8 mouse cellular contexts compared by ENCODE assay signal in the genomic region with DNA sequence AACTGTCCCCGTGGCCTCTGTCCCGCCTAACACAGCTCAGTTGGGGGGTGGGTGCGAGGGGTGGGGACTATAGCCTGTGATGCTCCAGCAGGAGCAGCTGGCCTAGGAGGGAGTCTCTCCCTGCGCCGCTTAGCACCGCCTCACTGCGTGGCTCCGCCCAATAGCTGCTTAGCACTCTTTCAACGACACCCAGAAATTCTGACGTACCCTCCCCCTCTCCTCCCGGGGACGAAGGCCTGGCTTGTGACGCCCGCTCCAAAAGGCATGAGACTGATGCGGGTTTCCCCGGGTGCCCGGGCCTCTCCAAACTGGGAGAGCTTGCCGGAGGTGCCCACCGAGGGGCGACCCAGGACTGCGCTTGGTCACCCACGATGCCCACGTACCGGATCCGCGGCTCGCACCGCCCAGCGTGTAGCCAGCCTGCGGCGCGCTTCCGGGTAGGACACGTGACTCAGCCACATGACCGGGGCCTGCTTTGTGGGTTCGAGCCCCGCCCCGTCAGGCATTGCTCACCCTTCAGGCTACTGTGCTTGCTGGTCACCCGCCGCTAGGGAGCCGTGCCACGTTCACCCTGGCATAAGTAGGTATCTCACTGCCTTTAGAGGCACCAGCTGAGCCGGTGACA. TPM values are rescaled to one million over a fixed set of nuclear protein-coding genes. Genes with fewer than 3 reads are reported as not detected.
A peak's percentile ranks its signal among the peaks of the same experiment; 100 is the strongest.
DNase-seq lines count a peak whose midpoint lies in the region; ATAC-seq and TF ChIP-seq lines count a peak whose summit lies in the region.

A gene (minus strand): TSS at position 448 of the 625 bp plus-strand sequence.

- peak; percentile 91 for ATAC-seq in embryonic facial prominence, embryonic 13.5 days (ENCODE audit: insufficient number of reproducible peaks, insufficient read depth, low FRiP score, low TSS enrichment, low read depth)
- ATAC-seq in limb, embryonic 13.5 days (ENCODE audit: low FRiP score, low read depth) = peak; percentile 97
- peak; percentile 98 for ATAC-seq in midbrain, embryonic 16.5 days

- peak within 1 kb of the TSS; percentile 64 for H3K4me3 ChIP-seq in embryonic facial prominence, embryonic 13.5 days
- peak within 1 kb of the TSS; percentile 47 for H3K4me3 ChIP-seq in heart, adult 2 months
- peak within 1 kb of the TSS; percentile 63 for H3K4me3 ChIP-seq in limb, embryonic 13.5 days
- peak within 1 kb of the TSS; percentile 63 for H3K4me3 ChIP-seq in midbrain, embryonic 16.5 days (ENCODE audit: low read depth, low read length)

- under 1% methylated on average over 43 of the region's 43 CpGs for WGBS in embryonic facial prominence, embryonic 13.5 days
- 2% methylated on average over 43 of the region's 43 CpGs for WGBS in heart, adult 2 months
- WGBS in limb, embryonic 13.5 days = under 1% methylated on average over 43 of the region's 43 CpGs
- WGBS in midbrain, embryonic 16.5 days = under 1% methylated on average over 41 of the region's 43 CpGs

- 0 out of 2 replicates have a peak, but pooled peaks have one; percentile 32 for TF ChIP-seq EP300 in heart, adult 2 months (IDR thresholded peaks at IDR 0.05; ENCODE audit: insufficient read depth, low read depth, low read length)

- TF ChIP-seq CTCF in heart, adult 2 months (IDR thresholded peaks at IDR 0.05) = peak; percentile 40

- peak within 1 kb of the TSS; percentile 69 for H3K4me2 ChIP-seq in embryonic facial prominence, embryonic 13.5 days
- peak within 1 kb of the TSS; percentile 74 for H3K4me2 ChIP-seq in limb, embryonic 13.5 days (replicated peaks)
- H3K4me2 ChIP-seq in midbrain, embryonic 16.5 days (ENCODE audit: low read length) = peak within 1 kb of the TSS; percentile 80

- DNase-seq in 3134 (ENCODE audit: extremely low read depth, insufficient read length, low spot score) = peak; percentile 97
- DNase-seq in adrenal gland, postnatal 36 days = peak; percentile 91 to 94
- peak; percentile 89 to 92 for DNase-seq in heart, adult 2 months
- DNase-seq in kidney, adult 8-10 months = peak; percentile 84 to 85
- peak; percentile 79 to 89 for DNase-seq in spleen, postnatal 10 days (ENCODE audit: low spot score in 2 of 2)

- intact Hi-C loops in heart, adult 2 months (cut with DNase I) = loop anchor here (5.0 kb wide), 1 partner anchor 192 kb away; no protein-coding TSS in a partner anchor

- H3K79me2 ChIP-seq in heart, adult 2 months (replicated peaks; ENCODE audit: control insufficient read depth, insufficient read depth, low read length) = no peaks in the 10 kb centered on the region

- no peaks in the 10 kb centered on the region for H3K36me3 ChIP-seq in embryonic facial prominence, embryonic 13.5 days
- no peaks in the 10 kb centered on the region for H3K36me3 ChIP-seq in heart, adult 2 months (ENCODE audit: control insufficient read depth, insufficient read depth, low read length)
- H3K36me3 ChIP-seq in limb, embryonic 13.5 days = no peaks in the 10 kb centered on the region; the same call in 1 of the 2 replicates
- no peaks in the 10 kb centered on the region for H3K36me3 ChIP-seq in midbrain, embryonic 16.5 days (ENCODE audit: control insufficient read depth, insufficient read depth, low read length)

- TF ChIP-seq POLR2A in heart, adult 2 months (IDR thresholded peaks at IDR 0.05; ENCODE audit: insufficient read depth, low read depth, low read length) = no peak

- no peaks in the 10 kb centered on the region for H3K9me3 ChIP-seq in embryonic facial prominence, embryonic 13.5 days
- H3K9me3 ChIP-seq in limb, embryonic 13.5 days = no peaks in the 10 kb centered on the region
- no peaks in the 10 kb centered on the region for H3K9me3 ChIP-seq in midbrain, embryonic 16.5 days (replicated peaks; ENCODE audit: control insufficient read depth, low read length, poor library complexity, severe bottlenecking)

- H3K27ac ChIP-seq in embryonic facial prominence, embryonic 13.5 days = peak within 1 kb of the TSS; percentile 89
- H3K27ac ChIP-seq in heart, adult 2 months = peak within 1 kb of the TSS; percentile 77
- peak within 1 kb of the TSS; percentile 77 for H3K27ac ChIP-seq in limb, embryonic 13.5 days
- peak within 1 kb of the TSS; percentile 88 for H3K27ac ChIP-seq in midbrain, embryonic 16.5 days (ENCODE audit: low read length)

- peak within 1 kb of the TSS; percentile 77 for H3K9ac ChIP-seq in embryonic facial prominence, embryonic 13.5 days
- peak within 1 kb of the TSS; percentile 68 for H3K9ac ChIP-seq in heart, adult 2 months (ENCODE audit: low read depth, low read length)
- peak within 1 kb of the TSS; percentile 67 for H3K9ac ChIP-seq in limb, embryonic 13.5 days
- peak within 1 kb of the TSS; percentile 76 for H3K9ac ChIP-seq in midbrain, embryonic 16.5 days (ENCODE audit: low read depth, low read length)

- H3K27me3 ChIP-seq in embryonic facial prominence, embryonic 13.5 days = no peaks in the 10 kb centered on the region
- H3K27me3 ChIP-seq in heart, adult 2 months (ENCODE audit: control insufficient read depth, insufficient read depth, low read length) = no peaks in the 10 kb centered on the region
- 0 out of 2 replicates have a peak, but pooled peaks cover 3% of the 10 kb centered on the region for H3K27me3 ChIP-seq in limb, embryonic 13.5 days
- no peaks in the 10 kb centered on the region for H3K27me3 ChIP-seq in midbrain, embryonic 16.5 days (ENCODE audit: control insufficient read depth, insufficient read depth, low read depth, low read length)

- peaks cover 10% of the 10 kb centered on the region for H3K4me1 ChIP-seq in embryonic facial prominence, embryonic 13.5 days
- no peaks in the 10 kb centered on the region for H3K4me1 ChIP-seq in heart, adult 2 months (ENCODE audit: control insufficient read depth, insufficient read depth, low read length)
- H3K4me1 ChIP-seq in limb, embryonic 13.5 days = peaks cover 6% of the 10 kb centered on the region; the same call in 1 of the 2 replicates
- no peaks in the 10 kb centered on the region; the same call in 1 of the 2 replicates for H3K4me1 ChIP-seq in midbrain, embryonic 16.5 days (ENCODE audit: control insufficient read depth, insufficient read depth, low read length)

RNA-seq across cellular contexts. Expression of the gene that starts here (rescaled TPM):
- 10 to 100 TPM; 22.0 to 28.3 TPM for total RNA-seq in adrenal gland, postnatal 36 days (2021)
- polyA plus RNA-seq in embryonic facial prominence, embryonic 13.5 days (2015; fragmentation: Nextera tagmentation; extraction: Ambion mirVana) = 16.6 and 17.3 TPM in 2 replicates
- total RNA-seq in heart, adult 2 months (2021) = 1 to 10 TPM; 1.6 to 1.7 TPM
- 2.6 and 6.6 TPM in 2 replicates for polyA plus RNA-seq in heart, adult 2 months (2012; rRNA removed)
- polyA plus RNA-seq in limb, embryonic 13.5 days (2015; fragmentation: Nextera tagmentation; extraction: Ambion mirVana) = 13.5 and 15.2 TPM in 2 replicates
- 10.9 and 11.7 TPM in 2 replicates for polyA plus RNA-seq in midbrain, embryonic 16.5 days (2015; fragmentation: Nextera tagmentation; extraction: Ambion mirVana)

Comparison
In these comparisons a context has a peak if more than half of its experiments do, and no peak if none do; other contexts are left out.
1. Peak in every context shown above with its lines: DNase-seq, ATAC-seq, H3K4me3 ChIP-seq and H3K27ac ChIP-seq.
2. RNA of the gene that starts here (total RNA-seq): 22.0 to 28.3 TPM in adrenal gland, postnatal 36 days; 1.6 to 1.7 TPM in heart, adult 2 months; every median in the first group is over 4 times any median in the second.